Mouse (Mus musculus): ENCODE results near the gene Hnrnpul1. TPM values are rescaled to one million over a fixed set of nuclear protein-coding genes. Genes with fewer than 3 reads are reported as not detected.
A peak's percentile ranks its signal among the peaks of the same experiment; 100 is the strongest.
"Not testable (repeated sequence)": the region's sequence is repeated elsewhere in the genome, so short reads cannot be mapped to it uniquely, and the experiment has no call there.

Hnrnpul1 gene
- polyA plus RNA-seq (2015; fragmentation: Nextera tagmentation; extraction: Ambion mirVana): 62.6 and 63.5 TPM in 2 replicates

- no peaks in the 10 kb centered on the region for H3K9me3 ChIP-seq
- H3K36me3 ChIP-seq: peaks cover 44% of the 10 kb centered on the region
- H3K9ac ChIP-seq: peak within 1 kb of the TSS; percentile 97
- ATAC-seq (ENCODE audit: low FRiP score, low read depth): peak; percentile 94
- peaks cover 22% of the 10 kb centered on the region for H3K4me1 ChIP-seq
- WGBS: under 1% methylated on average over 55 of the region's 55 CpGs
- H3K27ac ChIP-seq: peak within 1 kb of the TSS; percentile 99
- no peaks in the 10 kb centered on the region for H3K27me3 ChIP-seq
- H3K4me2 ChIP-seq (replicated peaks): peak within 1 kb of the TSS; percentile 89
- H3K4me3 ChIP-seq: peak within 1 kb of the TSS; percentile 99
These were observed at the start of gene Hnrnpul1 for GRCm38 (mm10) chr7:25754738-25755467. Hnrnpul1 (minus strand) TSS chr7:25754757.

DNA sequence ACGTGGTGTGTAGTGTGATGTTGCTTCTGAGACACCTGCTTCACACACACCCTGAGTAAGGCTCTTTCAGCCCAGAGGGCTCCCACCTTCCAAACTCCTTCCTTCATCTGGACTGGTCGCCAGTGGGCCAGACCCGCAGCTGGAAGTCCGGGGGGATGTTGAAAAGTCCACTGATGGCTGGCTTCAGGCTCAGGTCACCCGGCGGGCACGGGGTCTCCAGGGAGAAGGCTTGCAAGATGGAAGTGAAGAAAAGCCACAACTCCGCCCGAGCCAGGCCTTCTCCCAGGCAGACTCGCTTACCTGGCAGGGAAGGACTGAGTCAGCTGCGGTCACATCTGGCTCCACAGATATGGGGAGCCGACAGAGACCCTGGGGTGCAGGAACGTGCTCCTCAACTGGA, 48.9 kb upstream of the Hnrnpul1 start:
- 70% methylated on average over 13 of the region's 13 CpGs for WGBS
- Histone ChIP-seq H3K4me2 (replicated peaks) (no peak overlapping the region), H3K27ac (peak overlapping the region; percentile 79; the same call in 1 of the 2 replicates), H3K4me3 (no peak overlapping the region), H3K4me1 (peaks cover 25% of the 10 kb centered on the region), H3K9ac (no peak overlapping the region), H3K9me3 (no peaks in the 10 kb centered on the region), H3K27me3 (no peaks in the 10 kb centered on the region), H3K36me3 (no peaks in the 10 kb centered on the region)
- no peak for ATAC-seq (ENCODE audit: low FRiP score, low read depth)

- H3K27ac ChIP-seq: peak overlapping the region; percentile 79
- ATAC-seq (ENCODE audit: low FRiP score, low read depth): peak; percentile 86
- H3K27me3 ChIP-seq: no peaks in the 10 kb centered on the region
- peak overlapping the region; percentile 61 for H3K4me2 ChIP-seq (replicated peaks)
- no peaks in the 10 kb centered on the region for H3K36me3 ChIP-seq
- no peaks in the 10 kb centered on the region for H3K9me3 ChIP-seq
- WGBS: 27% methylated on average over 24 of the region's 24 CpGs
- H3K4me3 ChIP-seq: peak overlapping the region; percentile 30
- 0 out of 2 replicates have a peak overlapping the region, but pooled peaks have one; percentile 48 for H3K9ac ChIP-seq
- H3K4me1 ChIP-seq: peaks cover 25% of the 10 kb centered on the region
These were observed 47.9 kb upstream of the Hnrnpul1 start for GRCm38 (mm10) chr7:25802241-25803125.

DNA sequence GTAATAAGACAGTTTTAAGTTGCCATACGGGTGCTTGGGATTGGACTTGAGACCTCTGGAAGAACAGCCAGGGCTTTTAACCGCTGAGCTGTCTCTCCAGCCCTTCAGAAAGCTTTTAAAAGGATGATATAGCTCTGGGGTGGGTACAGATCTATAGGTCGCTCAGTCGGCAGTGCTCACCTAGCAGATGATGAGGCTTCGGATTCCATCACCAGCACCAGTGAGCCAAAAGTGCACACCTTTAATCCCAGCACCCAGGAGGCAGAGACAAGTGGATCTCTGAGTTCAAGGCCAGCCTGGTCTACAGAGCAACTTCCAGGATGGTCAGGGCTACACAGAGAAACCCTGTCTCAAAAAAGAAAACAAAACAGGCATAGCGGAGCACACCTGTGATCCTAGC, 46.5 kb upstream of the Hnrnpul1 start:
- no peak for ATAC-seq (ENCODE audit: low FRiP score, low read depth)
- H3K4me1 ChIP-seq: peaks cover 25% of the 10 kb centered on the region
- no peak overlapping the region for H3K27ac ChIP-seq
- no peaks in the 10 kb centered on the region for H3K27me3 ChIP-seq
- H3K36me3 ChIP-seq: no peaks in the 10 kb centered on the region
- no peak overlapping the region for H3K9ac ChIP-seq
- WGBS: 91% methylated on average over 6 of the region's 6 CpGs
- no peaks in the 10 kb centered on the region for H3K9me3 ChIP-seq
- no peak overlapping the region for H3K4me3 ChIP-seq
- no peak overlapping the region for H3K4me2 ChIP-seq (replicated peaks)

GRCm38 (mm10) chr7:25799369-25799768, 44.8 kb upstream of the Hnrnpul1 start:
- no peaks in the 10 kb centered on the region for H3K27me3 ChIP-seq
- ATAC-seq (ENCODE audit: low FRiP score, low read depth): no peak
- WGBS: 93% methylated on average over 1 of the region's 1 CpGs
- peaks cover 16% of the 10 kb centered on the region for H3K4me1 ChIP-seq
- H3K27ac ChIP-seq: no peak overlapping the region
- H3K9ac ChIP-seq: no peak overlapping the region
- no peaks in the 10 kb centered on the region for H3K9me3 ChIP-seq
- no peak overlapping the region for H3K4me3 ChIP-seq
- no peak overlapping the region for H3K4me2 ChIP-seq (replicated peaks)
- no peaks in the 10 kb centered on the region for H3K36me3 ChIP-seq

DNA sequence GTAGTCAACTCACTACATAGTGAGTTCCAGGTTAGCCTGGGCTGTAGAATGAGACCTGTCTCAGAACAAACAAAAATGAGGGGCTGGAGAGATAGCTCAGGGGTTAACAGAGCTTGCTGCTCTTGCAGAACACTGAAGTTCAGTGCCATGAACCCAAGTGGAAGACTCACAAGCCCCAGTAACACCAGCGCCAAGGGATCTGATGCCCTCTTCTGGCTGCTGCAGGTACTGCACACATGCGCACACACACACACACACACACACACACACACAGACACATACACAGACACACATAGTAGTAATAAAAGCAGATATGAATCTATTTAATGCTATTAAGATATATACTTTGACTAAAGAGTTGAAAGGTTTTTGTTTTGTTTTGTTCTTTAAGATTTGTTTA, 44.0 kb upstream of the Hnrnpul1 start:
- WGBS: 81% methylated on average over 2 of the region's 2 CpGs
- no peaks in the 10 kb centered on the region for H3K9me3 ChIP-seq
- no peaks in the 10 kb centered on the region for H3K36me3 ChIP-seq
- no peak overlapping the region for H3K9ac ChIP-seq
- H3K27me3 ChIP-seq: no peaks in the 10 kb centered on the region
- peaks cover 16% of the 10 kb centered on the region for H3K4me1 ChIP-seq
- no peak overlapping the region for H3K4me3 ChIP-seq
- H3K4me2 ChIP-seq (replicated peaks): no peak overlapping the region
- H3K27ac ChIP-seq: no peak overlapping the region
- ATAC-seq (ENCODE audit: low FRiP score, low read depth): no peak

- Histone ChIP-seq H3K27ac (no peak overlapping the region), H3K36me3 (no peaks in the 10 kb centered on the region), H3K4me2 (replicated peaks) (no peak overlapping the region), H3K4me1 (0 out of 2 replicates have a peak, but pooled peaks cover 2% of the 10 kb centered on the region), H3K27me3 (no peaks in the 10 kb centered on the region), H3K9me3 (no peaks in the 10 kb centered on the region), H3K4me3 (no peak overlapping the region), H3K9ac (no peak overlapping the region)
- no peak for ATAC-seq (ENCODE audit: low FRiP score, low read depth)
- WGBS: 79% methylated on average over 8 of the region's 8 CpGs
These were observed 40.2 kb upstream of the Hnrnpul1 start for GRCm38 (mm10) chr7:25794775-25795174.

DNA sequence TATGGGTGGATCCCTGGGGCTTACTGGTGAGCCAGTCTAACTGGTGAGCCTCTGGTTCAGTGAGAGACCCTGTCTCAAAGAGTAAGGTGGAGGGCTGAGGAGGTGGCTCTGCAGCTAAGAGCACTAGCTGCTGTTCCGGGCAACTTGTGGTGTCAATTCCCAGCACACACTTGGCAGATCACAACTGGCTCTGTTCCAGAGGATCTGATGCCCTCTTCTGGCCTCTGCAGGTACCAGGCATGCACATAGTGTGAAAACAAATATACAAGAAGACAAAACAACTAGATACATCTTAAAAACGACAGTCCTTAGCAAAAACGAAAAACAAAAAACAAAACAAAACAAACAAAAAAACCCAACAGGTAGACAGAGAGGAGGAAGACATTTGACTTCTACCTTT, 39.1 kb upstream of the Hnrnpul1 start:
- no peaks in the 10 kb centered on the region for H3K36me3 ChIP-seq
- WGBS: 63% methylated on average over 3 of the region's 3 CpGs
- peaks cover 10% of the 10 kb centered on the region for H3K4me1 ChIP-seq
- no peak overlapping the region for H3K4me3 ChIP-seq
- H3K9me3 ChIP-seq: no peaks in the 10 kb centered on the region
- no peak for ATAC-seq (ENCODE audit: low FRiP score, low read depth)
- H3K9ac ChIP-seq: no peak overlapping the region
- H3K4me2 ChIP-seq (replicated peaks): no peak overlapping the region
- H3K27me3 ChIP-seq: no peaks in the 10 kb centered on the region
- no peak overlapping the region for H3K27ac ChIP-seq

GRCm38 (mm10) chr7:25792966-25793365, 38.4 kb upstream of the Hnrnpul1 start:
- not testable (repeated sequence) for H3K9ac ChIP-seq; H3K27ac ChIP-seq; H3K27me3 ChIP-seq; H3K4me3 ChIP-seq; H3K36me3 ChIP-seq; H3K4me1 ChIP-seq; ATAC-seq (ENCODE audit: low FRiP score, low read depth); H3K9me3 ChIP-seq; H3K4me2 ChIP-seq (replicated peaks)
- WGBS: 69% methylated on average over 9 of the region's 9 CpGs

DNA sequence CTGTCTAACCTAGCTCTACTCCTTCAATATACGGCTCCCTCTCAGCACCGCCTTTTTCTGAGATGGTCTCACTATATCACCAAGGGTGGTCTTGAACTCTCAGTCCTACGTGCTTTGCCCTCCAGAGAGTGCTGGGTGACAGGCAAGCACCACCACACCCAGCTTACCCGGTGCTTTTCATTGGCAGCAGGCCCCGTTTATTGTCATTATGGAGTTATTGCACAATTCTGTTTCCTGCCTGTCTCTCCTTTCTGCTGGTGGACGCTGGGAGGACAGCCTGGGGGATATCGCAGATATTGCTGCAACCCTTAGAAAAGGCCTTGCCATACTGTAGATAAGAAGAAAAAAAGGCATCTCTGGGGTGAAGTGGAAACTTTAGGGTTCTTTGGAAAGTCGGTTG, 36.1 kb upstream of the Hnrnpul1 start:
- no peak overlapping the region for H3K4me3 ChIP-seq
- no peaks in the 10 kb centered on the region for H3K9me3 ChIP-seq
- no peak overlapping the region for H3K27ac ChIP-seq
- H3K9ac ChIP-seq: no peak overlapping the region
- peaks cover 3% of the 10 kb centered on the region; the same call in 1 of the 2 replicates for H3K36me3 ChIP-seq
- 59% methylated on average over 8 of the region's 8 CpGs for WGBS
- H3K4me2 ChIP-seq (replicated peaks): no peak overlapping the region
- no peaks in the 10 kb centered on the region for H3K27me3 ChIP-seq
- ATAC-seq (ENCODE audit: low FRiP score, low read depth): no peak
- peaks cover 30% of the 10 kb centered on the region for H3K4me1 ChIP-seq

GRCm38 (mm10) chr7:25789129-25789440, 34.5 kb upstream of the Hnrnpul1 start:
- H3K9ac ChIP-seq: peak overlapping the region; percentile 80; the same call in 1 of the 2 replicates
- peak overlapping the region; percentile 84; the same call in 1 of the 2 replicates for H3K27ac ChIP-seq
- H3K27me3 ChIP-seq: no peaks in the 10 kb centered on the region
- peaks cover 8% of the 10 kb centered on the region for H3K36me3 ChIP-seq
- peak overlapping the region; percentile 87 for H3K4me2 ChIP-seq (replicated peaks)
- peak overlapping the region; percentile 70 for H3K4me3 ChIP-seq
- peaks cover 31% of the 10 kb centered on the region for H3K4me1 ChIP-seq
- 16% methylated on average over 3 of the region's 3 CpGs for WGBS
- H3K9me3 ChIP-seq: no peaks in the 10 kb centered on the region
- ATAC-seq (ENCODE audit: low FRiP score, low read depth): no peak

Measured in limb, embryonic 13.5 days (tissue).